Mouse (Mus musculus) cerebellum, adult (tissue): ENCODE measurements around the gene Ltbp1.

Source experiments
- ATAC-seq: cut with Nextera tagmentation; 2 replicates; pipeline ENCODE4 v1.9.2; 2017; ENCODE audit warnings: mild to moderate bottlenecking, moderate library complexity, mixed read lengths; ENCODE audit not compliant: insufficient number of reproducible peaks, low FRiP score, low TSS enrichment

The Ltbp1 gene

DNA sequence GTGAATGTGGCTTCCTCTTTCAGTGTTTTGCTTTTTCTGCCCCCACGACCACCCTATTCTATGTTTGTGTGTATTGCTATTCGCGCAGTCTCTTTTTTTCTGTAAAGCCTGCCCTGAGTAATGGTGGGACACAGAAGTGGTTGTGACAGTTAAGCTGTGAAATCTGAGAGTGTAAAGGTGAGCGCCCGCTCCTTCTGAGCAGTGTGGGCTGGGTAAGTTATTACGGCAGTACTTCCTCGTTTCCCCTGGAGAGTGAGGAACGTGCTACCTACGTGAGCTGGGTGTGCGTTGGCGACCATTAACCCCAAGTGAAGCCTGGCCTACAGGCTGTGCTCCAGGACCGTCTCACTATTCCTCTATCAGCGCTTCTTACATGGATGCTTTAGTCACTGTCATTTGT lies 328.4 kb downstream of the Ltbp1 start:
- no peak for ATAC-seq

DNA sequence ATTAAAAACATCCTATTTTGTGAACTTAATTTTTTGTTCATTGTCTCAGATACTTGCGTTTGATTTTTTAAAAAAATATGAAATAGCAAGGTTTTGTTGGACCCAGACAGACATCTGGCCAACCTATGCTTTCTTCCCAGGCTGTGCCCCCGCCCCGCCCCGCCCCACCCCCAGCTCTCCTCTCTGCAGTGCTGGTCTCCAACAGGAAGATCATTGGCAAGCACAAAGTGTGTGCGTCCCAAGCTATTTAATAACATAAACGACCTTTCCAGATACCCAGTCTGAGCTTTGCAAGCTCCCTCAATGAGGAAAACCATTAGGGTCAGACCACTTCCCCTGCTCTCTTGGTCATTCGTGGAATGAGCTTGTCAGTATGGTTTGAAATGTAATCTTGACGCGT lies 330.3 kb downstream of the Ltbp1 start:
- no peak for ATAC-seq

DNA sequence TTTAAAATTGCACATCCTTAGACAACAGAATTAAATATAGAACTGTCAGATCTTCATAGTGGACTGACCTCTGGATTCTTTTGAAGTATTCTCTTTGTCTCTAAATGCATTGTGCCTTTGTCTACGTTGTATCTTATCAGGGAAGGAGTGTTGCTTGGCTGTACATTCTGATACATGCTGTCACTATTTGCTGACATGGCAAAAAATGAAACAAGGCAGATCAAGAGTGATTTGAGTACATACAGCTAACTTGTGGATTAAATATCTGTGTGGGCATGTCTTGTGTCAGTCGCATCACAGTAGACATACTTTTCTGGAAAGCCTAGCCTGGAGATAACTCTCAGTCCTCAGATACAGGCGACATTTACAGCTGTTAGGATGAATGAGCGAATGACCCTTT lies 335.9 kb downstream of the Ltbp1 start:
- ATAC-seq, result no peak

DNA sequence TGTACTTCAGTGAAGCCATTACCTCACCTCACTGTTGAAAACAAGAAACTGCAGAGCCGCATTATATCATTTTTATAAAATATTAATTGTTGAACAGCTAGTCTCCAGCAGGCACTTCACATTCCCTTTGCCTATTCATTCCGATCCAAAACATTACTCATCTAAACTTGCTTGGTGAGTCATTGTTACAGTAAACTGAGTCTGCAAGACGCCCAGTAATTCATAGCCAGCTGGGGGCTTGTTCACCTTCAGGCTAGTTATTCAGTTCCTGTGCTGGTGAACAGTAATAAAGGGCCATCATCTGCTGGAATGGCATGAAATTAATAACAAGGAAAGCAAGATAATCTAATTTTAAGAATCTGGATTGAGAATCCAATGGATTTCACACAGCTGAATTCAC lies 339.7 kb downstream of the Ltbp1 start:
- ATAC-seq, result no peak

DNA sequence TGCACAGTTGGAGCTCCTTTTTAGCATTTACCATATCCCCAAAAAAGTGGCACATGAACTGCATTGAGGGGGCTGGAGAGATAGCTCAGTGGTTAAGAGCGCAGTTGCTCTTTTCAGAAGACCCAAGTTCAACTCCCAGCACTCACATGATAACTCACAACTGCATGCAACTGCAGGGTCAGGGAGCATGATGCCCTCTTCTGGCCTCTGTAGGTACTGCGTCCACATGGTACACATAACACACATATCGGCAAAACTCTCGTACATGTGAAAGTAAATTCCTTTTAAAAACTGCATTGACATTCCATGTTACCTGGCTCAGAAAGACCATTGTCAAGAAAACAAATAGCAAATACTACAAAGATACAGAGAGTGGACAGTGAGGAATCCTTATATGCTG lies 342.0 kb downstream of the Ltbp1 start:
- ATAC-seq, result no peak

DNA sequence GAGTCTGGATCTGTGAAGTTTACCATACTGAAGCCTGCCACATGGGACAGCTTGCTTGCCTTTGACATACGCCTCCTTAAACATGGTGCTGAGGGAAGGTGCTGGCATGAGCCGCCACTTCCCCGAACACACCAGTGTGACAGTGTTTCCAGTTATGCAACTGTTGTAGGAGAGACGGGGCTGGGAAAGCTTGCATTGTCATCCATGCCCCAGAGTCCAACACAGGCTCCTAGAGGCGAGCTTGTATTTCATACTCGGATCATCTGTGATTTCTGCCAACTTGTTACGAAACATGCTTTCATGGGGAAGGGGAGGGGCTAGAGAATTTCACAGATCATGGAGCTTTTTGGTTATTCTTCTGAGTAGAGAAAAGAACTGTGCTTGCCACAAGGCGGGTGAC lies 343.7 kb downstream of the Ltbp1 start:
- ATAC-seq, result no peak

DNA sequence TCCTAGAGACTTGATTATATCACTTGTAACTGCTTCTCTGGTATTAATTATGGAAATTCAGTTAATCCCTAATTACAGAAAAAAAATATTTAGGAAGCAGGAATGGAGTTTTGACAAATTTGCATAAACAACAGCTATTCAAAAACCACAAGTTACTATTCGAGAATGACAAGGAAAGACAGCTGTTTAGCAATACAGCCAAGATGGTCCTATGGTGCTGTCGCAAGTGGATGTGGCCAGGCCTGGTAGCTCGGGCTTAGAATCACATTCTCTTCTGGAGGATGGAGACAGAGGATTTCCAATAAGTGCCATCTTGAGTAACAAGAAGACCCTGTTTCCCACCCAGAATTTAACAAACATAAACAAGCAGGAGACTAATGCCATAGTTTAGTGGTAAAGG lies 344.2 kb downstream of the Ltbp1 start:
- ATAC-seq, result no peak

DNA sequence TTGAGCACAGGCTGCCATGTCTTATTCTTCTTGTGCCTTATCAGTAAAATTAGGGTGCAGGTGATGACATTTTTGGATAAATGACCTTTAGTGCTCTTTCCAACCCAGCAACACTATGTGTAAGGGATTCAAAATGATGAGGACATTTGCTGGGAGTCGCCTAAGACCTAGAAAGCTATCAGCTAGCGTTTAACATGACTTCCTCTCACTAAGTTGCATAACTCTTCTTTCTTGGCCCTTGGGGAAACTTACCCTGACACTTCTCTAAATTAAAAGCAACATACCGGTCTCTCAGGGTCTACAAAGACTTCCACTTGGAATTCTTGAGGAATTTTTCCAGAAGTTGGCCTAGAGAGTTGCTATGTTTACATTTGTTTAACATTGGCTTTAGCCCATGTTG lies 348.0 kb downstream of the Ltbp1 start:
- no peak for ATAC-seq

DNA sequence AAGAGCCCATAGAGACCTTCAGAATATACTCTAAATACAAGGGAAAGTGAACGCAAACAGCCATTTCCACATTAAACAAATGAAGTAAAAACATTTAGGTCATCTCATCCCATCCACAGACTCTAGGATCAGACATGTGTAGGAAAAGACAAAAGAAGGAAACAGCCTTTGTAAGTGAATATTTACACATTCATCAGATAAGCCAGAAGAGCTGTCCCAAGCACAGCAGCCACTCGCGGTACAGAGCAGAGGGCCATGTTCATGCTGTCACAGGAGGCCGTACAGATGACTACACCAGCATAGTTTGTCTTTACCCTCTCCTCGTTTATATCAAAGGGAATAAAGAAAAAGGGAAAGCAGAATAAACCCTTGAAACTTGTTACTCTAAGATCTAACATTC lies 350.1 kb downstream of the Ltbp1 start:
- no peak for ATAC-seq

DNA sequence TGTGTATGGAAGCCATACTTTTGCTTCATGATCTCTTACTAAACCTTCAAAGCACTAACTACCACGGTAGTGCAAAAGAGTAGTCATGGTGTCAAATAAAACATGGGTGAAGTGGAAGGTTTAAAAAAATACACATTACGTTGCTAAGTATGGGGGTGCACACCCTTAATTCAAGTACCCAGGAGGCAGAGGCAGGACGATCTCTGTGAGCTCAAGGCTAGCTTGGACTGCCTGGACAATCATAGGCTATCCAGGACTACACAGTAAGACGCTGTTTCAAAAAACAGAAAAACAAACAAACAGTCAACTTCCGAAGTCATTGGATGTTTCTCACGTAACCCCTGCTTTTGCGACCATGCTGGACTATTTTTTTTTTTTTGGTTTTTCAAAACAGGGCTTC lies 354.7 kb downstream of the Ltbp1 start:
- ATAC-seq, result no peak

DNA sequence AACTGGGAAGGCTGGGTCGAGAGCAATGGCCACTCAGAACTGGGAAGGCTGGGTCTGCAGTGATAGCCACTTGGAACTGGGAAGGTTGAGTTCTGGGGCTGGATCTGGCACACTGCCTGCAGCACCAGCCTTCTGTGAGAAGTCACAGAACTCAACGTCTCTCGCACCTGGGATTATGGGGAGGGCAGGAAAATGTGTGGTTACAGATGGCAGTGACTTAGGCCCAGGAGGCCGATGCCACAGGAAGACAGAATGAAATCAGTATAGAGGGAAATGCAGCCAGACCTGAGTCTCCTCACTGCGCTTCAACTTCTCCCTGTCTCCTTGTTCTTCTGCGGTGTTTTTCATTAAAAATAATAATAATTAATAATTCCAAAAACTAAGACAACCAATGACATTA lies 361.0 kb downstream of the Ltbp1 start:
- no peak for ATAC-seq

DNA sequence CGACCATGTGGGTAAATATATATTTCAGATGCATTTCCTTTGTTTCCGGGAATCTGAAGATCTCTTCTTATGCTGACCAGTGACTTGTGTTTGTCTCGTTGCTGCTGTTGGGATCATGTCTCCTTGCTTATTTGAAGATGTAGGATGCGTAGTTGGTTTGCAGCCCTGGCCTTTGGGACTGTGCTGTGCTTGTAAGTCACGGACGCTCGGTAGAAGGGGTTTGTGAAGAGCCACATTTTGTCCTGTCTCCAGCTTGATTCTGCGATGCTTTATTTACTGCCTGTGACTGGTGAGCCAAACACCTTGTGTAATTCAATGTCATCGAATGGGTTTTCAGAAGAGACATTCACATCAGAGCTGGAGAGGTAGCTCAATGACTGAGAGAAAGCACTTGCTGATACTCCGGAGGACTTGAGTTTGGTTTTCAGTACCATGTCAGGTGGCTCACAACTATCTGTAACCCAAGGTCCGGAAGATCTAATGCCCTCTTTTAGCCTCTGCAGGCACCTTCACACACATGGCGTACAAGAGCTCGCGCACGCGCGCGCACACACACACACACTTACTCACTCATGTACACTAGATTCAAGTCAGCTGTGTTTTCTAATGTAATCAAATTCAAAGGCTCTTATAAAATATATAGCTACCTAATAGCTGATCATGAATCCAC lies 362.3 kb downstream of the Ltbp1 start:
- no peak for ATAC-seq

DNA sequence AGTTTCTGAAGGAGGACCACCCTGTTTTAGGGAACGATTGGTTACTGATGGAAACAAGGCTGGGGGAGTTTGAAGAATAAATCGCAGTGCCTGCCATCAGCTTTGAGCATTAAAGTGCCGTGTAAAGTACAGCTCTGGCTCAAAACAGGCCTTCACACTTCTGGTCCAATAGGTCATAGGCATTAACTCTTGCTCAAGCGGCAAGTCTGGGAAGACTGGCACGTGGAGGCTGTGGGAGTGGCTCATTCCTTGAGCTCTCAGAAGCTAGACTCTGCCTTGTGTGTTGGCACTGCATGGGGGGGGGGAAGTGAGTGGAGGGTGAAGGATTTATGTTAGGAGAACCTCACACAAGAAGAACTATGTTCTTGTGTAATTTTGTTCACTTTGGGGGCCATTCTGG lies 363.2 kb downstream of the Ltbp1 start:
- ATAC-seq, result no peak

DNA sequence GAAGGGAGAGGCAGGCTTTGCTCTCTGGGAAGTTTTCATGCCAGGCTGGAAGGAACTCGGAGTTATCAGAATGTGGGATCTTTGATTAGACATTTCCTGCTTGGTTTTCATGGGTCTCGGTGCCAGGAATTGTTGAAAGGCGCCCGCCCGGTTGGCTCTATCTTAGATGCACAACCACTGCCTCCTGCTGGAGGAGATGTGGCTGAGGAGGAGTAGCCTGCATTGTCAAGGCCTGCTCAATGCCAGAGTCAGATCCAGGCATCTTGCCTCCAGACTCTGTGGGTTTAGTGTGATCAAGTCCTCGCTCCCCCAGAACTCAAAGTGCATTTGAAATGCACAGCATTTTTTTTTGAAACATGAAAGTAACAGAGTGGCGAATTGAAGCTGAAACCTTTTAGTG lies 364.0 kb downstream of the Ltbp1 start:
- no peak for ATAC-seq

DNA sequence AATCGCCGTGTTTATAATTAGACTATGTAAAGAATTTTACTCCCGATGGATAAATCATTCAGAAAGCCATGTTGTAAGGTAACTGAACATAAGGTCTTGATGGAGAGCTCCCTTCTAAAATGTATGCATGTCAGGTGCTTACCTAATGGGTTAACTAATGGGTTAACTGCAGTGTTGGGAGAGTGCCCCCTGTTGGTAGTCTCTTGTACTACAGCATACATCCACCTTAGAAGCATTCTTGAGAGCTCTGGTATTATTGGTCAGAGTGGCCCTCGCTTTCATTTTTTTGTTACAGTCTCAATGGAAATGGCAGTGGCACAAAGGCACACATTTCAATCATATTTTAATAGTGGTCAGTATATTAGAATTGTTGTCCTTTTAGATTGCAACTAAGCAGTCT lies 364.8 kb downstream of the Ltbp1 start:
- no peak for ATAC-seq

DNA sequence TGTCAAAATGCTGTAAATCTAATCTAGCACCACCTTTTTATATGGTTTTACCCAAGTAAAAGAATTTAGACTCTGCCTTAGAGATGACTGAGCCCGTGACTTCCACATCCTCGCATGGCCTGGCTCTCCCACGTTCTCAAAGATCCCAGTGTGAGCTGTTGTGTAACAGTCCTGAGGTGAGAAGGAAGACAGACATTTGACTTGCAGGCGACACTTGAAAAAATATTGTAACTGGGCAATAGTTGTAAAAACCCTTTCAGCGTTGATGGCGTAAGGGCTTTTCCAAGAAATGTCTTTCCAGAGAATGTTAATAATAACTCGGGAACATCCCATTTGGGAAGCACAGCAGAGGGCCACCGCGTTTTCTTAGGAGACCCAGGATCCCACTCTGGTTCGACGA lies 366.3 kb downstream of the Ltbp1 start:
- ATAC-seq, result no peak

DNA sequence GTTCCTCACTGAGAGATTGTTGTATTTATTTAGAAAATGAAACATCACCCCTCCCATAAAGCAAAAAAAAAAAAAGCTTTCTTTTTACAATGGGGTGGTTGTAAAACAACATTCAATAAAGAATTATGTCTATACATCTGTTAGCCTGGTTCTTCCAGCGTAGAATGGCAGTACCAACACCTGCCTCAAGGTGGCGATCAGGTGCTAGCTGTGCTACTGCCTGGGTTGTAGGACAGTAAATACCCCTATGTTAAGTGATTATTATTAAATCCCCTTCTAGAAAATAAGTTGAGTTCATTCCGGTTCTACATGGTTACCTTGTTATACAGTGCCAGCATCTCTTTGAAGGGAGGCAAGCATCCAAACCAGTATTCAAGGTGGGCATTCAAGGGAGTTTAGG lies 367.0 kb downstream of the Ltbp1 start:
- ATAC-seq, result no peak

DNA sequence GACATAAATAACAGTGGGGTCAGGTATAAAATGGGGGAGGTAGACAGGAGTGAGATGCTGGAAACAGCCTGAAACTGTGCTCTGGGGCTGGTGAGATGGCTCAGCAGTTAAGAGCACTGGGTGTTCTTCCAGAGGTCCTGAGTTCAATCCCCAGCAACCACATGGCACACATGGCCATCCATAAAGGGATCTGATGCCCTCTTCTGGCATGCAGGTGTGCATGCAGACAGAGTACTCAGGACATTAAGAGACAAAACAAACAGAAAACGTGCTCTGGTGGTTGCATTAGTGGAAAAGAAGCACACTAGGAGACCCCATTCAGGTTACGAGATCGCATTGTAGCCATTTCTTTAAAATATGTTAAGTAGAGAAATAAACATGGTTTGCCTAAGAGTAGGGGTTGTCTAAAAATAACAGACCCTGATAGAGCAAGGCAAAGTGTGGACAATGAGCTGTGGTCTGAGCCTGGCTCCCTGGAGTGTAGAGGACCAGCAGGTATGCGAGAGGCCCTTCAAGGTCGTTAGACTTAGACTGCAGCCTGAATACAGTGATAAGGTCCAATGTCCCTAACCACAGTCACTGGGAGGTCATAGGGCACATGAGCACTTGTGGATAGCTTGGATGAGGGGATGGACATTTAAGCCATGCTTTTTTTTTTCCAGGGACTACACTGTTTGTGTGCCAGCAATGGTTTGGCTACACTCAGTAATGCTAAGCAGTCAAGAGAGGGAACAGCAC lies 369.1 kb downstream of the Ltbp1 start:
- ATAC-seq, result no peak

DNA sequence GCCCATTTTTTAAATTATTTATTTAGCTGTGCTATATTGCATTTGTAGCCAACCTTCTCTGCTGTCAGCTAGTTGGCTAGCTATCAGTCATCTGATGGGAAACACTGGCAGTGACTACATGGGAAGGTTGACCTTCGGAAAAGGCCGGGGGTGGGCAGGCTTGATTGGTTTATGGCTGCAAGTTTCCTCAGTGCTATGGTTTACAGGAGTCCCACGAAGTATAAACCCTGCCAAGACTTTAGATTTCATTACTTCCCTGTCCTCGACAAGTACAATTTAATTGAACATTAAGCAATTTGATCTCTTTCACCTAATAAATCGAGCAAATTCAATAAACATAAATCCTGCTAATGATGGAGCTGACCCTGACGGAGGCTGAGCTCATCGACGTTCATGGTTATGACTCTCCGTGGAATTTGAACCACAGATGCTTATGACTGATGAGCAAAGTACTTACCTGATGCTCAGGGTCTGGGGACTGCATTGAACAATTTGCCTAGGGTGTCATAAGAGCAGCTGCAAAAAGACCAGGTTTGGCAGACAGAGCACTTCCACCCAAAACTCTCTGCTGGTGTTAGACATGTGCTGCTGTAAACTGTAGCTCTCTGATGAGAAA lies 373.0 kb downstream of the Ltbp1 start:
- no peak for ATAC-seq

DNA sequence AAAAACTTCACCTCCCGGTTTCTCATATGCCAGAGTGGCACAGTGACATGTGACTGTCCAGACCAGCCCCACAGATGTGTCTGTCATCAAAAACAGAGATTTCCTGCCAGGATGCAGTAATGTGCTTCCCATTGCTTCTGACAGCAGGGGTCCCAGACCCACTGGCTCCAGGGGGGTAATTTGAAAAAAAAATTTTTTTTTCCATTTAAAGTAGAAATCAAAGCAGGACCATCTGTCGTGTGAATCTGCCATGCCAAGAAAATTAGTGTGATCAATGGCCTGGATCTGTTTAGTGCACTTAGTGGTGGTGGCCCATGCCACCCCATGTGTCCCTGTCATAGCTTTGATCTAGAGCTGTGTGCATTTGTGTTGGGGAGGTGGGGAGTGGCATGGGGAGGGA lies 374.8 kb downstream of the Ltbp1 start:
- ATAC-seq, result no peak

DNA sequence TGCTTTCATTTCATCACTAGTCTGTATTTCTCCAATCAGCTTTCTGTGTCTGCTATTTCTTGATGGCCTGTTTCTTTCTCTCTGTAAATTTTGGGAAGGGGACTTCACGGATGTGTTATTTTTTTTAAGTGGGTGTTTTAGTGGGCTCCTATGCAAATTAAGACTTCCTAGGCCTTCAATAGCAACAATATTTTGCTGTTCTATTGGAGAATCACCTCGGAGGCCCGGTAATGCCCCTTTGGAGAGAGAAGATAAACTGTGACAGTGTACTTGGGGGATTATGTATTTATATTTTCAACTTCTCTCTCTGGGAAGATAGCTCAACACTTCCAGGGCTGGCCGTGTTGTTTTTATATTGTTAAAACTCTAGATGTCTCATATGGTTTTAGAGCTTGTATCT lies 383.0 kb downstream of the Ltbp1 start:
- no peak for ATAC-seq

DNA sequence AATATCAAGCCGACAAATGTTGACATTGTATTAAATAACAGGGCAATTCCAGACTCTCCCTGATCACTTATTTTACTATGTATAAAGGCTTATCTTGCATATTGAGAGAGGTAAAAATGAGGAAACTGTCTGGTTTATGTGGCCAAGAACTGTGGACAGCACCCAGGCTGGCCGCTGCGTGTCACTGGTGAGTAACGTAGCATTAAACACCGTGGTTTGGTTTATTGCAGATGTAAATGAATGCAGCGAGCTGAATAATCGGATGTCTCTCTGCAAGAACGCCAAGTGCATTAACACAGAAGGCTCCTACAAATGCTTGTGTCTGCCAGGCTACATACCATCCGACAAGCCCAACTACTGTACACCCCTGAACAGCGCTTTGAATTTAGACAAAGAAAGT lies 384.8 kb downstream of the Ltbp1 start:
- no peak for ATAC-seq
